In genomic region chr1:45794969-45795908, GRCm38 (mm10) we compare ENCODE assay signal across 8 mouse cellular contexts. TPM values are rescaled to one million over a fixed set of nuclear protein-coding genes. Genes with fewer than 3 reads are reported as not detected.
DNase-seq lines count a peak whose midpoint lies in the region; ATAC-seq and TF ChIP-seq lines count a peak whose summit lies in the region.

Wdr75 (plus strand) TSS chr1:45795166.

- peak; percentile 83 for DNase-seq in Patski (ENCODE audit: low read depth, low spot score)
- DNase-seq in cerebellum, postnatal 14 days = peak; percentile 96 to 97
- DNase-seq in frontal cortex, postnatal 14 days (ENCODE audit: low spot score in 2 of 2) = peak; percentile 92 to 93
- peak; percentile 96 to 97 for DNase-seq in layer of hippocampus, postnatal 25 days (ENCODE audit: extremely low spot score in 1 of 2, low spot score in 1 of 2)
- DNase-seq in lung, postnatal 25 days (ENCODE audit: low spot score) = peak; percentile 95
- peak; percentile 97 for DNase-seq in retina, embryonic 14.5 days (ENCODE audit: low spot score)
- peak; percentile 95 for DNase-seq in thymus, postnatal 4 days

- peak within 1 kb of the TSS; percentile 89 for H3K9ac ChIP-seq in hindbrain, embryonic 13.5 days

- peaks cover 6% of the 10 kb centered on the region; the same call in 1 of the 2 replicates for H3K36me3 ChIP-seq in hindbrain, embryonic 13.5 days

- H3K4me1 ChIP-seq in hindbrain, embryonic 13.5 days (replicated peaks) = peaks cover 17% of the 10 kb centered on the region

- H3K4me2 ChIP-seq in hindbrain, embryonic 13.5 days = peak within 1 kb of the TSS; percentile 86

- peak; percentile 99 for ATAC-seq in Patski
- ATAC-seq in hindbrain, embryonic 13.5 days (ENCODE audit: low FRiP score) = peak; percentile 99

- H3K9me3 ChIP-seq in hindbrain, embryonic 13.5 days = no peaks in the 10 kb centered on the region

- no peaks in the 10 kb centered on the region for H3K27me3 ChIP-seq in Patski
- H3K27me3 ChIP-seq in hindbrain, embryonic 13.5 days = no peaks in the 10 kb centered on the region

- peak within 1 kb of the TSS; percentile 97 for H3K27ac ChIP-seq in hindbrain, embryonic 13.5 days

- TF ChIP-seq CTCF in Patski (IDR thresholded peaks at IDR 0.05) = no peak

- in situ Hi-C loops in Patski (cut with MboI; ENCODE audit: low pct_unique_long_range_greater_than_20kb) = no loop called here

- under 1% methylated on average over 66 of the region's 70 CpGs for WGBS in hindbrain, embryonic 13.5 days

- POLR2A ChIA-PET in Patski (lab: Charles Lee) = interaction anchor here (0.6 to 1.3 kb wide), 2 partner anchors 15 to 17 kb away, joined by 3 to 4 read pairs; no protein-coding TSS in a partner anchor

- peak within 1 kb of the TSS; percentile 95 for H3K4me3 ChIP-seq in hindbrain, embryonic 13.5 days

- CTCF ChIA-PET in Patski (lab: Charles Lee) = interaction anchor here (0.8 kb wide), 1 partner anchor 11 kb away, joined by 3 read pairs; no protein-coding TSS in a partner anchor

RNA-seq across cellular contexts. Expression of gene Wdr75, which starts in this region (rescaled TPM):
- polyA plus RNA-seq in Patski (2021) = 48.1 TPM
- 59.1 and 59.5 TPM in 2 replicates for polyA plus RNA-seq in hindbrain, embryonic 13.5 days (2015; fragmentation: Nextera tagmentation; extraction: Ambion mirVana)
- 10 to 100 TPM; 40.1 to 48.3 TPM for total RNA-seq in layer of hippocampus, postnatal 25 days (2021)

Comparison
In these comparisons a context has a peak if more than half of its experiments do, and no peak if none do; other contexts are left out.
1. Peak in every context shown above with its lines: DNase-seq, ATAC-seq, H3K4me3 ChIP-seq and H3K27ac ChIP-seq.